In the genomic region with DNA sequence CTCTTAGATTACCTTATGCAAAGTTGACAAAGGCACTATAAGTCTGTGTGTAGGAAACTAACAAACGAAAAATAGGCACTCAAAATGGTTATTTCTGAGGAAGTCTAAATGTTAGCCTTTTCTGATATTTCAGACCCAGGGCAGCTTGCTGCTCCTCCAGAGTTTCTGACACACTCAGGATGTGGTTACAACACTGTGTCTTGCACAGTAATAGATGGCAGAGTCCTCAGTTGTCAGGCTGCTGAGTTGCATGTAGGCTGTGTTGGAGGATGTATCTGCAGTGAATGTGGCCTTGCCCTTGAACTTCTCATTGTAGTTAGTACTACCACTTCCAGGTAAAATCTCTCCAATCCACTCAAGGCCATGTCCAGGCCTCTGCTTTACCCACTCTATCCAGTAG, we compare ENCODE assay signal across 15 mouse cellular contexts.
DNase-seq lines count a peak whose midpoint lies in the region; ATAC-seq lines count a peak whose summit lies in the region.
"Had no signal": no experiment of that assay in that cellular context is flagged by ENCODE, and none has a peak within 500 bp of the region (broad histone marks: within the 10 kb centered on the region; RNA-seq: fewer than 3 reads in every experiment).

No protein-coding gene starts in this region.

- peak; percentile 34 for DNase-seq in thymus, postnatal 0 days (ENCODE audit: low spot score)
- DNase-seq in thymus, postnatal 10 days (ENCODE audit: low spot score in 2 of 2) = no peak
- peak; percentile 28 for DNase-seq in T-cell, adult 2 months (ENCODE audit: low spot score)
- DNase-seq in thymus, postnatal 4 days = peak; percentile 34
- DNase-seq in cerebellum, postnatal 36 days = no peak
- no peak for DNase-seq in adrenal gland, postnatal 14 days
- no peak for DNase-seq in spleen, postnatal 10 days (ENCODE audit: low spot score in 2 of 2)
- DNase-seq: adrenal gland, postnatal 10 days; cerebellum, adult 11-12 months; cerebellum, adult 9-11 months; gastrocnemius, postnatal 10 days; heart, adult 2 months had no signal

- ATAC-seq in megakaryocyte progenitor cell, adult 5-6 weeks (replicated peaks; ENCODE audit: poor library complexity) = peak; percentile 46
- ATAC-seq: forebrain, embryonic 16.5 days; intestine, embryonic 15.5 days had no signal

Comparison
In these comparisons a context has a peak if more than half of its experiments do, and no peak if none do; other contexts are left out.
1. DNase-seq: peak in thymus, postnatal 0 days (single experiment), T-cell, adult 2 months (single experiment) and thymus, postnatal 4 days (single experiment); none in thymus, postnatal 10 days (0 of 2), cerebellum, postnatal 36 days (0 of 2), adrenal gland, postnatal 14 days (single experiment) and spleen, postnatal 10 days (0 of 2).